Mouse (Mus musculus): Measurements from ENCODE around the gene Abcg8. TPM values are rescaled to one million over a fixed set of nuclear protein-coding genes. Genes with fewer than 3 reads are reported as not detected.

The Abcg8 gene
- polyA plus RNA-seq, 1 experiment from 2014 or later: not detected

- ATAC-seq (replicated peaks; ENCODE audit: low FRiP score, low TSS enrichment, low read depth) (no peak), DNase-seq (ENCODE audit: low spot score) (no peak)
- Histone ChIP-seq H3K36me3 (ENCODE audit: control insufficient read depth, insufficient read depth, low read length) (no peaks in the 10 kb centered on the region), H3K9ac (ENCODE audit: low read length) (no peak overlapping the region), H3K4me1 (replicated peaks; ENCODE audit: control insufficient read depth, insufficient read depth, low read length) (peaks cover 8% of the 10 kb centered on the region), H3K27me3 (replicated peaks; ENCODE audit: control insufficient read depth, insufficient read depth, low read length) (no peaks in the 10 kb centered on the region), H3K9me3 (ENCODE audit: control insufficient read depth, low read length) (no peaks in the 10 kb centered on the region), H3K4me2 (ENCODE audit: low read length) (no peak overlapping the region), H3K4me3 (ENCODE audit: low read depth, low read length) (no peak overlapping the region), H3K27ac (ENCODE audit: low read depth) (no peak overlapping the region)
- 80% methylated on average over 3 of the region's 3 CpGs for WGBS
Measured at GRCm38 (mm10) chr17:84667848-84668247, 8.3 kb upstream of the Abcg8 start.

- Histone ChIP-seq H3K4me2 (ENCODE audit: low read length) (no peak overlapping the region), H3K9me3 (ENCODE audit: control insufficient read depth, low read length) (no peaks in the 10 kb centered on the region), H3K36me3 (ENCODE audit: control insufficient read depth, insufficient read depth, low read length) (no peaks in the 10 kb centered on the region), H3K27me3 (replicated peaks; ENCODE audit: control insufficient read depth, insufficient read depth, low read length) (no peaks in the 10 kb centered on the region; the same call in 1 of the 2 replicates), H3K9ac (ENCODE audit: low read length) (no peak overlapping the region), H3K4me1 (replicated peaks; ENCODE audit: control insufficient read depth, insufficient read depth, low read length) (peaks cover 8% of the 10 kb centered on the region), H3K27ac (ENCODE audit: low read depth) (peak overlapping the region; percentile 33; the same call in 1 of the 2 replicates), H3K4me3 (ENCODE audit: low read depth, low read length) (no peak overlapping the region)
- ATAC-seq (replicated peaks; ENCODE audit: low FRiP score, low TSS enrichment, low read depth): peak; percentile 88
- DNase-seq (ENCODE audit: low spot score): no peak
- 56% methylated on average over 16 of the region's 16 CpGs for WGBS
Measured at GRCm38 (mm10) chr17:84672376-84673369, 3.4 kb upstream of the Abcg8 start.

- Histone ChIP-seq H3K4me1 (replicated peaks; ENCODE audit: control insufficient read depth, insufficient read depth, low read length) (peaks cover 8% of the 10 kb centered on the region), H3K36me3 (ENCODE audit: control insufficient read depth, insufficient read depth, low read length) (no peaks in the 10 kb centered on the region), H3K9ac (ENCODE audit: low read length) (no peak overlapping the region), H3K4me3 (ENCODE audit: low read depth, low read length) (no peak overlapping the region), H3K4me2 (ENCODE audit: low read length) (no peak overlapping the region), H3K27me3 (replicated peaks; ENCODE audit: control insufficient read depth, insufficient read depth, low read length) (no peaks in the 10 kb centered on the region; the same call in 1 of the 2 replicates), H3K27ac (ENCODE audit: low read depth) (no peak overlapping the region), H3K9me3 (ENCODE audit: control insufficient read depth, low read length) (no peaks in the 10 kb centered on the region)
- WGBS: 51% methylated on average over 7 of the region's 7 CpGs
- ATAC-seq (replicated peaks; ENCODE audit: low FRiP score, low TSS enrichment, low read depth) (no peak), DNase-seq (ENCODE audit: low spot score) (no peak)
Measured at GRCm38 (mm10) chr17:84674048-84674447, 2.1 kb upstream of the Abcg8 start.

DNA sequence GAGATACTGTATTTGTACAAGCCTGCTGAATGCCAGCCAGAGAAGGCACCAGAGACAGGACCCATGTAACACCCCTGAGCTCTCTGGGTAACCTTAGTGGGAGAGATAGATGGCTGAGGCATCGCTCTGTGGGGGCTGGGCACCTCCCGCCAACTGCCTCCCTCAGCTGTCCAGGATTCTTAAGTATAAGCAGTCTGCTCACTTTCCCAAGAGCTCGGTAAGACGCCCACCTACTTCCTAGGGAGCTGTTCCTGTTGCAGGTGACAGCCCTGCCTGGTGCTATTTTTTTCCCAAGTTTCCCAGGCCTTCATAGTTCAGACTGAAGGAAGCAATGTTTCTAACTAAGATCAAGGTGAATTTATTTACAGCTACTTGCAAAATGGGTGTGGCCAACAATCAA lies 898 bp upstream of the Abcg8 start:
- WGBS: 40% methylated on average over 4 of the region's 4 CpGs
- no peaks in the 10 kb centered on the region; the same call in 1 of the 2 replicates for H3K27me3 ChIP-seq (replicated peaks; ENCODE audit: control insufficient read depth, insufficient read depth, low read length)
- H3K36me3 ChIP-seq (ENCODE audit: control insufficient read depth, insufficient read depth, low read length): no peaks in the 10 kb centered on the region
- H3K4me2 ChIP-seq (ENCODE audit: low read length): no peak overlapping the region
- H3K9me3 ChIP-seq (ENCODE audit: control insufficient read depth, low read length): no peaks in the 10 kb centered on the region
- DNase-seq (ENCODE audit: low spot score) (no peak), ATAC-seq (replicated peaks; ENCODE audit: low FRiP score, low TSS enrichment, low read depth) (no peak)
- no peak overlapping the region for H3K4me3 ChIP-seq (ENCODE audit: low read depth, low read length)
- H3K27ac ChIP-seq (ENCODE audit: low read depth): no peak overlapping the region
- no peak overlapping the region for H3K9ac ChIP-seq (ENCODE audit: low read length)
- peaks cover 8% of the 10 kb centered on the region for H3K4me1 ChIP-seq (replicated peaks; ENCODE audit: control insufficient read depth, insufficient read depth, low read length)

GRCm38 (mm10) chr17:84677595-84677994 lies 1.5 kb downstream of the Abcg8 start:
- no peaks in the 10 kb centered on the region for H3K36me3 ChIP-seq (ENCODE audit: control insufficient read depth, insufficient read depth, low read length)
- whole genome bisulfite sequencing: 81% methylated on average over 11 of the region's 11 CpGs
- no peak overlapping the region for H3K4me3 ChIP-seq (ENCODE audit: low read depth, low read length)
- DNase-seq (ENCODE audit: low spot score) (no peak), ATAC-seq (replicated peaks; ENCODE audit: low FRiP score, low TSS enrichment, low read depth) (no peak)
- H3K27me3 ChIP-seq (replicated peaks; ENCODE audit: control insufficient read depth, insufficient read depth, low read length): no peaks in the 10 kb centered on the region; the same call in 1 of the 2 replicates
- H3K27ac ChIP-seq (ENCODE audit: low read depth): no peak overlapping the region
- no peak overlapping the region for H3K9ac ChIP-seq (ENCODE audit: low read length)
- no peak overlapping the region for H3K4me2 ChIP-seq (ENCODE audit: low read length)
- H3K9me3 ChIP-seq (ENCODE audit: control insufficient read depth, low read length): no peaks in the 10 kb centered on the region
- H3K4me1 ChIP-seq (replicated peaks; ENCODE audit: control insufficient read depth, insufficient read depth, low read length): peaks cover 8% of the 10 kb centered on the region

DNA sequence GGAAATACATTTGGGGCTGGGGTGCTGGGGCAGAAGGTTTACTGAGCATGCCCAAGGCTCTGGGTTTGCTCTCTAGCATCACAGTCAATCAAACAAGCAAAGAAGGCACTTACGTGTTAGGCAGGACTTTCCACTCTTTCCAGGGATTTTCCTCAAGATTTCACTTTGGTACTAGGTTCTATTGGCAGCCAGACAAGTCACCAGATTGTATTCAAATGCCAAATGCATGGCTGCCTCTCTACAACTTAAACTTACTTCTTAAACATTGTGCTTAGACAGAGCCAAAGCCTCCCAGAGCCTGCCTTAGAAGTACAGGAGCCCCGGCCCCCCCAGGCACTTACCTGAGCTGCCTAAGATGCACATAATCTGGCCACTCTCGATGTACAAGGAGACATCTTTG lies 5.6 kb downstream of the Abcg8 start:
- Histone ChIP-seq H3K9me3 (ENCODE audit: control insufficient read depth, low read length) (no peaks in the 10 kb centered on the region), H3K4me2 (ENCODE audit: low read length) (no peak overlapping the region), H3K4me3 (ENCODE audit: low read depth, low read length) (no peak overlapping the region), H3K27ac (ENCODE audit: low read depth) (no peak overlapping the region), H3K27me3 (replicated peaks; ENCODE audit: control insufficient read depth, insufficient read depth, low read length) (no peaks in the 10 kb centered on the region), H3K4me1 (replicated peaks; ENCODE audit: control insufficient read depth, insufficient read depth, low read length) (no peaks in the 10 kb centered on the region; the same call in 1 of the 2 replicates), H3K9ac (ENCODE audit: low read length) (no peak overlapping the region), H3K36me3 (ENCODE audit: control insufficient read depth, insufficient read depth, low read length) (no peaks in the 10 kb centered on the region)
- ATAC-seq (replicated peaks; ENCODE audit: low FRiP score, low TSS enrichment, low read depth) (no peak), DNase-seq (ENCODE audit: low spot score) (no peak)
- WGBS: 78% methylated on average over 3 of the region's 3 CpGs

DNA sequence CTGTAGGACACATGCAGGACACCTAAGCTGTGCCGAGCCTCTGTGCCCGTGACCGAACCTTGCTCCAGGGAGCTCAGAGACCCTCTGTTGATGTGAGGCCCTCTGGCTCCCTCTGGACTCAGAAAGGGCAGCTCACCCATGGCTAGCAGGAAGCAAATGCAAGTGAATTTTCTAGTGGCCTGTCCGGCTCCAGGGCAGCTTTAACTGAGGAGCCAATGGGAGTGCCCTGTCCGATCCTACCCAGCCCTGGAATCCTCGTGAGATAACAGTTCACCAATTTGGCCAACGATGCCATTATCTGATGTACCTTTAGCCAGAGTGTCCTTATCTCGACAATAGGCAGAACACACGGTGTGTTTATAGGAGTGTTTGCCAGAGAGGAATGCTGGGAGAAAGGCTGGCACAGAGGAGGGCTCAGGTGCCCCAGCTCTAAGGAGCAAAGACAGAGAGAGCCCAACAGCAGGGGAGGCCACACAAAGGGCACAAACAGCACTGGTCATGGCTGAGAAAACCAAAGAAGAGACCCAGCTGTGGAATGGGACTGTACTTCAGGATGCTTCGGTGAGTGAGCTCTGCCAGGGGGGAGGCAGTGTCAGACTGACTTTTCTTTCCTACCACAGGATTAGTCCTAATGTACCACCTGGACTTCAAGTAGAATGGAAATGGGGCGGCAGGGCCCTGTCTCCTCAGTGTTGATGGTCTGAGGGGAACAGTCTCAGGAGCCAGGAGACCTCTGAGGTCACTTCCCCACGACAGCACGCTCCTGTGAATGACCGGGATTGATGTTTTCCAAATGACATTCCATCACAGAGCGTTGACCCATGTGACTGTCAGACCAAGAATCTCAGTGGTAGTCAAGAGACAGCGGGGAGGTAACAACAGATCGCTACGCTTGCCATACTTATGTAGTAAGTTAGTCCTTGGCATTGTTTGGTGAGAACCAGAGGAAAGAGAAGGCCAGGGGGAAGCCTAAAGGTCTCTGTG lies 6.9 kb downstream of the Abcg8 start, which contains the start of gene Abcg5:
Abcg5 (minus strand) TSS at position 278 of the 984 bp plus-strand sequence.
- Histone ChIP-seq H3K9me3 (ENCODE audit: control insufficient read depth, low read length) (no peaks in the 10 kb centered on the region), H3K4me3 (ENCODE audit: low read depth, low read length) (no peak within 1 kb of the TSS), H3K27me3 (replicated peaks; ENCODE audit: control insufficient read depth, insufficient read depth, low read length) (no peaks in the 10 kb centered on the region), H3K27ac (ENCODE audit: low read depth) (no peak within 1 kb of the TSS), H3K9ac (ENCODE audit: low read length) (no peak within 1 kb of the TSS), H3K4me2 (ENCODE audit: low read length) (no peak within 1 kb of the TSS), H3K4me1 (replicated peaks; ENCODE audit: control insufficient read depth, insufficient read depth, low read length) (no peaks in the 10 kb centered on the region; the same call in 1 of the 2 replicates), H3K36me3 (ENCODE audit: control insufficient read depth, insufficient read depth, low read length) (no peaks in the 10 kb centered on the region)
- 68% methylated on average over 18 of the region's 18 CpGs for WGBS
- no peak for ATAC-seq (replicated peaks; ENCODE audit: low FRiP score, low TSS enrichment, low read depth)
- DNase-seq (ENCODE audit: low spot score): no peak

- no peak for DNase-seq (ENCODE audit: low spot score)
Measured at GRCm38 (mm10) chr17:84684284-84684683, 8.2 kb downstream of the Abcg8 start.

More at GRCm38 (mm10) chr17:84684284-84684683, 8.2 kb downstream of the Abcg8 start:
- no peaks in the 10 kb centered on the region for H3K36me3 ChIP-seq (ENCODE audit: control insufficient read depth, insufficient read depth, low read length)
- no peak for ATAC-seq (replicated peaks; ENCODE audit: low FRiP score, low TSS enrichment, low read depth)
- H3K9me3 ChIP-seq (ENCODE audit: control insufficient read depth, low read length): no peaks in the 10 kb centered on the region
- H3K27me3 ChIP-seq (replicated peaks; ENCODE audit: control insufficient read depth, insufficient read depth, low read length): no peaks in the 10 kb centered on the region
- no peaks in the 10 kb centered on the region; the same call in 1 of the 2 replicates for H3K4me1 ChIP-seq (replicated peaks; ENCODE audit: control insufficient read depth, insufficient read depth, low read length)
- 35% methylated on average over 6 of the region's 6 CpGs for WGBS
- H3K9ac ChIP-seq (ENCODE audit: low read length): no peak overlapping the region
- H3K4me3 ChIP-seq (ENCODE audit: low read depth, low read length): no peak overlapping the region
- H3K4me2 ChIP-seq (ENCODE audit: low read length): no peak overlapping the region
- H3K27ac ChIP-seq (ENCODE audit: low read depth): no peak overlapping the region

All from intestine, embryonic 14.5 days (tissue).